Mouse (Mus musculus) embryonic facial prominence, embryonic 15.5 days (tissue): Measurements from ENCODE around the gene Dlgap1. TPM values are rescaled to one million over a fixed set of nuclear protein-coding genes. Genes with fewer than 3 reads are reported as not detected.
"Not testable (repeated sequence)": the region's sequence is repeated elsewhere in the genome, so short reads cannot be mapped to it uniquely, and the experiment has no call there.

Experiments used
- ATAC-seq: fragments of 200-750 bp; cut with Nextera tagmentation; 2 replicates; pipeline ENCODE4 v1.8.0; 2017; ENCODE audit warnings: low read depth, moderate TSS enrichment; ENCODE audit not compliant: insufficient number of reproducible peaks, low FRiP score, low TSS enrichment
- H3K27ac ChIP-seq: fragments of 300-500 bp; sonication (generic); replicated peaks from 2 replicates; pipeline ENCODE4 v1.5.1; 2015; ENCODE audit warnings: mild to moderate bottlenecking, inconsistent platforms
- H3K27me3 ChIP-seq: fragments of 300-500 bp; sonication (generic); 2 replicates; pipeline ENCODE4 v1.6.1; 2015; ENCODE audit warnings: inconsistent platforms
- H3K36me3 ChIP-seq: fragments of 300-500 bp; sonication (generic); 2 replicates; pipeline ENCODE4 v1.6.1; 2015; ENCODE audit warnings: mild to moderate bottlenecking, inconsistent platforms
- H3K4me1 ChIP-seq: fragments of 300-500 bp; sonication (generic); 2 replicates; pipeline ENCODE4 v1.6.1; 2015; ENCODE audit warnings: inconsistent platforms
- H3K4me2 ChIP-seq: fragments of 300-500 bp; sonication (generic); replicated peaks from 2 replicates; pipeline ENCODE4 v1.6.1; 2015; ENCODE audit warnings: mild to moderate bottlenecking, inconsistent platforms
- H3K4me3 ChIP-seq: fragments of 300-500 bp; sonication (generic); replicated peaks from 2 replicates; pipeline ENCODE4 v1.5.1; 2015; ENCODE audit warnings: mild to moderate bottlenecking, inconsistent platforms
- H3K9ac ChIP-seq: fragments of 300-500 bp; sonication (generic); 2 replicates; pipeline ENCODE4 v1.6.1; 2015; ENCODE audit warnings: inconsistent platforms
- H3K9me3 ChIP-seq: fragments of 300-500 bp; sonication (generic); replicated peaks from 2 replicates; pipeline ENCODE4 v1.6.1; 2016; ENCODE audit warnings: inconsistent platforms
- WGBS: fragments of 180-500 bp; shearing (Covaris S2); methylation state at CpG from one replicate; pipeline ENCODE4 v1.1.7; 2015; 5-methylcytosine and 5-hydroxymethylcytosine counted together
- polyA plus RNA-seq: library from polyadenylated mRNA; unstranded; fragments of >200 nt; fragmentation: Nextera tagmentation; extraction: Ambion mirVana; gene quantifications from 2 replicates; pipeline ENCODE4 v1.2.1, GENCODE M21; 2015

The Dlgap1 gene
- polyA plus RNA-seq, 1 experiment from 2014 or later = 4.9 TPM

GRCm38 (mm10) chr17:70528196-70529187 is 559.6 kb downstream of the Dlgap1 start:
- Histone ChIP-seq H3K4me1 (peaks cover 2% of the 10 kb centered on the region; the same call in 1 of the 2 replicates), H3K9ac (no peak overlapping the region), H3K4me3 (no peak overlapping the region), H3K27ac (no peak overlapping the region), H3K4me2 (no peak overlapping the region), H3K27me3 (no peaks in the 10 kb centered on the region), H3K36me3 (no peaks in the 10 kb centered on the region), H3K9me3 (no peaks in the 10 kb centered on the region)
- WGBS = 42% methylated on average over 7 of the region's 7 CpGs
- ATAC-seq = no peak

GRCm38 (mm10) chr17:70534321-70534720 is 565.4 kb downstream of the Dlgap1 start:
- Histone ChIP-seq H3K4me3 (no peak overlapping the region), H3K4me1 (no peaks in the 10 kb centered on the region), H3K9ac (no peak overlapping the region), H3K4me2 (no peak overlapping the region), H3K36me3 (no peaks in the 10 kb centered on the region), H3K9me3 (no peaks in the 10 kb centered on the region), H3K27ac (no peak overlapping the region), H3K27me3 (no peaks in the 10 kb centered on the region)
- ATAC-seq = no peak
- 77% methylated on average over 3 of the region's 3 CpGs for WGBS

- no peak overlapping the region for H3K27ac ChIP-seq
- no peak for ATAC-seq
- no peaks in the 10 kb centered on the region for H3K4me1 ChIP-seq
- no peaks in the 10 kb centered on the region for H3K9me3 ChIP-seq
- no peak overlapping the region for H3K4me3 ChIP-seq
- no peaks in the 10 kb centered on the region for H3K36me3 ChIP-seq
- no peak overlapping the region for H3K4me2 ChIP-seq
- H3K9ac ChIP-seq = no peak overlapping the region
- H3K27me3 ChIP-seq = no peaks in the 10 kb centered on the region
- 78% methylated on average over 4 of the region's 4 CpGs for WGBS
These were observed 572.9 kb downstream of the Dlgap1 start for GRCm38 (mm10) chr17:70541816-70542215.

- 74% methylated on average over 4 of the region's 4 CpGs for WGBS
- no peak overlapping the region for H3K9ac ChIP-seq
- no peaks in the 10 kb centered on the region for H3K36me3 ChIP-seq
- H3K4me2 ChIP-seq = no peak overlapping the region
- H3K9me3 ChIP-seq = no peaks in the 10 kb centered on the region
- H3K27me3 ChIP-seq = no peaks in the 10 kb centered on the region
- H3K4me3 ChIP-seq = no peak overlapping the region
- H3K27ac ChIP-seq = no peak overlapping the region
- ATAC-seq = no peak
- no peaks in the 10 kb centered on the region for H3K4me1 ChIP-seq
These were observed 581.9 kb downstream of the Dlgap1 start for GRCm38 (mm10) chr17:70550793-70551192.

GRCm38 (mm10) chr17:70561547-70561946 is 592.7 kb downstream of the Dlgap1 start:
- WGBS = 38% methylated on average over 7 of the region's 7 CpGs
- H3K9me3 ChIP-seq = no peaks in the 10 kb centered on the region
- H3K27ac ChIP-seq = no peak overlapping the region

GRCm38 (mm10) chr17:70570848-70571247 is 602.0 kb downstream of the Dlgap1 start:
- H3K27me3 ChIP-seq = no peaks in the 10 kb centered on the region
- no peaks in the 10 kb centered on the region for H3K36me3 ChIP-seq
- H3K4me2 ChIP-seq = no peak overlapping the region
- H3K9ac ChIP-seq = no peak overlapping the region
- H3K27ac ChIP-seq = no peak overlapping the region
- no peak for ATAC-seq
- H3K4me3 ChIP-seq = no peak overlapping the region
- no peaks in the 10 kb centered on the region for H3K4me1 ChIP-seq
- H3K9me3 ChIP-seq = no peaks in the 10 kb centered on the region
- WGBS = 88% methylated on average over 5 of the region's 5 CpGs

More at GRCm38 (mm10) chr17:70561547-70561946, 592.7 kb downstream of the Dlgap1 start:
- Histone ChIP-seq H3K4me2 (peak overlapping the region; percentile 11; the same call in 1 of the 2 replicates), H3K27me3 (no peaks in the 10 kb centered on the region), H3K4me3 (no peak overlapping the region), H3K4me1 (no peaks in the 10 kb centered on the region), H3K36me3 (no peaks in the 10 kb centered on the region), H3K9ac (no peak overlapping the region)
- ATAC-seq = no peak

GRCm38 (mm10) chr17:70583042-70583441 is 614.2 kb downstream of the Dlgap1 start:
- Histone ChIP-seq H3K4me2 (no peak overlapping the region), H3K27me3 (no peaks in the 10 kb centered on the region), H3K9ac (no peak overlapping the region), H3K4me3 (no peak overlapping the region), H3K36me3 (no peaks in the 10 kb centered on the region), H3K4me1 (no peaks in the 10 kb centered on the region), H3K9me3 (no peaks in the 10 kb centered on the region), H3K27ac (no peak overlapping the region)
- WGBS = 67% methylated on average over 8 of the region's 8 CpGs
- ATAC-seq = no peak

GRCm38 (mm10) chr17:70586735-70587425 is 618.0 kb downstream of the Dlgap1 start:
- Histone ChIP-seq H3K9me3 (no peaks in the 10 kb centered on the region), H3K27ac (no peak overlapping the region), H3K4me1 (peaks cover 3% of the 10 kb centered on the region; the same call in 1 of the 2 replicates), H3K36me3 (no peaks in the 10 kb centered on the region), H3K4me2 (no peak overlapping the region), H3K9ac (no peak overlapping the region), H3K27me3 (no peaks in the 10 kb centered on the region), H3K4me3 (no peak overlapping the region)
- 81% methylated on average over 13 of the region's 13 CpGs for WGBS
- ATAC-seq = no peak

- H3K4me3 ChIP-seq, H3K27me3 ChIP-seq, H3K36me3 ChIP-seq, H3K4me2 ChIP-seq, H3K9ac ChIP-seq, H3K27ac ChIP-seq, H3K9me3 ChIP-seq, H3K4me1 ChIP-seq, ATAC-seq: not testable (repeated sequence)
- whole genome bisulfite sequencing = 58% methylated on average over 3 of the region's 4 CpGs
These were observed 619.2 kb downstream of the Dlgap1 start for GRCm38 (mm10) chr17:70587975-70588630.

GRCm38 (mm10) chr17:70588691-70589090 is 619.8 kb downstream of the Dlgap1 start:
- 39% methylated on average over 6 of the region's 6 CpGs for WGBS
- ATAC-seq = no peak
- no peaks in the 10 kb centered on the region for H3K27me3 ChIP-seq
- H3K9me3 ChIP-seq = no peaks in the 10 kb centered on the region
- no peak overlapping the region for H3K27ac ChIP-seq
- no peak overlapping the region for H3K9ac ChIP-seq
- no peak overlapping the region for H3K4me3 ChIP-seq
- H3K4me2 ChIP-seq = no peak overlapping the region
- no peaks in the 10 kb centered on the region for H3K36me3 ChIP-seq
- peaks cover 3% of the 10 kb centered on the region; the same call in 1 of the 2 replicates for H3K4me1 ChIP-seq

GRCm38 (mm10) chr17:70589140-70589539 is 620.3 kb downstream of the Dlgap1 start:
- no peak overlapping the region for H3K27ac ChIP-seq
- no peaks in the 10 kb centered on the region for H3K27me3 ChIP-seq
- no peak for ATAC-seq
- WGBS = 34% methylated on average over 13 of the region's 13 CpGs
- no peak overlapping the region for H3K4me3 ChIP-seq
- no peak overlapping the region for H3K4me2 ChIP-seq
- no peaks in the 10 kb centered on the region for H3K36me3 ChIP-seq
- no peaks in the 10 kb centered on the region for H3K9me3 ChIP-seq
- peaks cover 3% of the 10 kb centered on the region; the same call in 1 of the 2 replicates for H3K4me1 ChIP-seq
- H3K9ac ChIP-seq = no peak overlapping the region
